13 mouse cellular contexts compared by ENCODE assay signal in the genomic region with DNA sequence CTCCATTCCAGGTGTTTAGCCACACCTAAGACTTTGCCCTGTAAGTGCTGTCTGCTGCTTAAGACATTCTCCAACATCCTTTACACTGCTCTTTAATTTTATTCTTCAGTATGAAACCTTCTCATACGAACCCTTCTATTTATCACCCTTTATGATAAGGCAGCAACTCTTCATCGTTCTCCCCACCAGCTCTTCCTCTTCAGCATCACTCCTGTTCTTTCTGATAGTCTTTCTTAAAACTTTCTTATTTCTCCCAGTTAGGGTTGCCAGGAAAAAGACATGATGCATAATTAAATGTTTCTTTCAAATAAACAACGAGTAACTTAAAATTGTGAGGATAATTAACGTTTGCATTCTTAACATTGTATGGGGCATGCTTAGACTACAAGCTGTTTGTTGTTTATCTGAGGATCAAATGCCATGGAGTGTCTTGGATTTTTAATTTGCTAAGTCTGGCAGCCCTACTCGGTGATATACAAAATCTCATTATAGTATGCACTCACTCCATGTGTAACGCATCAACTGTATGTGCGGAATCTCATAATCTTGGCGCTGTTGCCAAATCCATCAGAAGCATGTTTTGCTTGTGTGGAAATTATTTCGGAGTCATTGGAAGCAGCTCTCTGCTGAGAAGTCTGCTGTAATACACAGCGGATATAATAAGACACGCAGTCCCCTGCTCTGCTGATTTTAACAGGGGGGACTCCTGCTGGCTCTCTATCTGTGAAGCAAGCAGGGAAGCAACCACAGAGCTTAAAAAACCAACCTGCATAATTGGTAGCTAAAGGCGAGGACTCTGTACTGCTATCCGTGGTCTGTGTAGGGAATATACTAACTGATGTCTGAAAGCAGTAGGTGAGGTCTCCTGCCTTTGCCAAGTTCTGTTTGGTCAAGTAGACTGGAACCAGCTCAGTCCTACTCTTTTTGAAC.
DNase-seq lines count a peak whose midpoint lies in the region; ATAC-seq lines count a peak whose summit lies in the region.
"Had no signal": no experiment of that assay in that cellular context is flagged by ENCODE, and none has a peak within 500 bp of the region (broad histone marks: within the 10 kb centered on the region; RNA-seq: fewer than 3 reads in every experiment).

No protein-coding gene starts in this region.

- H3K9ac ChIP-seq in hindbrain, embryonic 16.5 days (ENCODE audit: low read depth, low read length): no peak overlapping the region
- no peak overlapping the region for H3K9ac ChIP-seq in hindbrain, embryonic 14.5 days
- H3K9ac ChIP-seq in midbrain, embryonic 13.5 days (replicated peaks): no peak overlapping the region
- H3K9ac ChIP-seq in midbrain, embryonic 11.5 days (ENCODE audit: low read length): no peak overlapping the region
- H3K9ac ChIP-seq: liver, embryonic 14.5 days had no signal

- no peaks in the 10 kb centered on the region for H3K9me3 ChIP-seq in hindbrain, embryonic 16.5 days (ENCODE audit: control insufficient read depth, low read length)
- no peaks in the 10 kb centered on the region for H3K9me3 ChIP-seq in hindbrain, embryonic 14.5 days (ENCODE audit: control insufficient read depth, low read length)
- H3K9me3 ChIP-seq in midbrain, embryonic 13.5 days: no peaks in the 10 kb centered on the region
- H3K9me3 ChIP-seq in midbrain, embryonic 11.5 days (ENCODE audit: control insufficient read depth, low read length): no peaks in the 10 kb centered on the region
- H3K9me3 ChIP-seq: heart, embryonic 10.5 days had no signal

- H3K4me1 ChIP-seq in hindbrain, embryonic 16.5 days (ENCODE audit: control insufficient read depth, insufficient read depth, low read depth, low read length): no peaks in the 10 kb centered on the region
- no peaks in the 10 kb centered on the region for H3K4me1 ChIP-seq in hindbrain, embryonic 14.5 days (replicated peaks; ENCODE audit: control insufficient read depth, insufficient read depth, low read length)
- peaks cover 10% of the 10 kb centered on the region for H3K4me1 ChIP-seq in midbrain, embryonic 13.5 days (replicated peaks)
- no peaks in the 10 kb centered on the region for H3K4me1 ChIP-seq in midbrain, embryonic 11.5 days (ENCODE audit: control insufficient read depth, insufficient read depth, low read length)
- H3K4me1 ChIP-seq: heart, embryonic 10.5 days had no signal

- no peaks in the 10 kb centered on the region for H3K27me3 ChIP-seq in hindbrain, embryonic 16.5 days (replicated peaks; ENCODE audit: control insufficient read depth, insufficient read depth, low read length)
- H3K27me3 ChIP-seq in hindbrain, embryonic 14.5 days (ENCODE audit: control insufficient read depth, insufficient read depth, low read length): no peaks in the 10 kb centered on the region
- no peaks in the 10 kb centered on the region for H3K27me3 ChIP-seq in midbrain, embryonic 13.5 days
- no peaks in the 10 kb centered on the region for H3K27me3 ChIP-seq in midbrain, embryonic 11.5 days (ENCODE audit: control insufficient read depth, insufficient read depth, low read length)

- H3K4me3 ChIP-seq in hindbrain, embryonic 16.5 days (ENCODE audit: low read length): no peak overlapping the region
- H3K4me3 ChIP-seq in hindbrain, embryonic 14.5 days (replicated peaks; ENCODE audit: low read length): no peak overlapping the region
- H3K4me3 ChIP-seq in midbrain, embryonic 13.5 days (replicated peaks): no peak overlapping the region
- H3K4me3 ChIP-seq in midbrain, embryonic 11.5 days (ENCODE audit: low read depth, low read length): no peak overlapping the region
- H3K4me3 ChIP-seq: heart, embryonic 10.5 days had no signal

- peak overlapping the region; percentile 44; the same call in 1 of the 2 replicates for H3K27ac ChIP-seq in hindbrain, embryonic 16.5 days (ENCODE audit: low read depth, low read length)
- no peak overlapping the region for H3K27ac ChIP-seq in hindbrain, embryonic 14.5 days
- H3K27ac ChIP-seq in midbrain, embryonic 13.5 days: no peak overlapping the region
- H3K27ac ChIP-seq in midbrain, embryonic 11.5 days (ENCODE audit: low read depth, low read length): no peak overlapping the region
- H3K27ac ChIP-seq: heart, embryonic 10.5 days; liver, embryonic 14.5 days had no signal

- no peaks in the 10 kb centered on the region for H3K36me3 ChIP-seq in hindbrain, embryonic 16.5 days (ENCODE audit: control insufficient read depth, insufficient read depth, low read length)
- H3K36me3 ChIP-seq in hindbrain, embryonic 14.5 days (replicated peaks; ENCODE audit: control insufficient read depth, insufficient read depth): no peaks in the 10 kb centered on the region
- no peaks in the 10 kb centered on the region for H3K36me3 ChIP-seq in midbrain, embryonic 13.5 days
- H3K36me3 ChIP-seq in midbrain, embryonic 11.5 days (ENCODE audit: control insufficient read depth, insufficient read depth, low read length): no peaks in the 10 kb centered on the region
- H3K36me3 ChIP-seq: heart, embryonic 10.5 days had no signal

- peak overlapping the region; percentile 14 for H3K4me2 ChIP-seq in hindbrain, embryonic 16.5 days (ENCODE audit: low read length)
- H3K4me2 ChIP-seq in hindbrain, embryonic 14.5 days (replicated peaks): no peak overlapping the region
- H3K4me2 ChIP-seq in midbrain, embryonic 13.5 days (replicated peaks): no peak overlapping the region
- H3K4me2 ChIP-seq in midbrain, embryonic 11.5 days: no peak overlapping the region

- 56% methylated on average over 13 of the region's 13 CpGs for WGBS in hindbrain, embryonic 16.5 days
- WGBS in hindbrain, embryonic 14.5 days: 64% methylated on average over 13 of the region's 13 CpGs
- 66% methylated on average over 13 of the region's 13 CpGs for WGBS in midbrain, embryonic 13.5 days
- WGBS in midbrain, embryonic 11.5 days: 78% methylated on average over 13 of the region's 13 CpGs

- ATAC-seq in hindbrain, embryonic 16.5 days: peak; percentile 86
- no peak for ATAC-seq in hindbrain, embryonic 14.5 days (ENCODE audit: low FRiP score)
- peak; percentile 27; the same call in 1 of the 2 replicates for ATAC-seq in midbrain, embryonic 13.5 days
- ATAC-seq in midbrain, embryonic 11.5 days (ENCODE audit: low FRiP score): no peak
- ATAC-seq: CD4-positive, CD25-positive, alpha-beta regulatory T cell, adult 4 months; Patski had no signal

- DNase-seq in hindbrain, embryonic 14.5 days (ENCODE audit: low spot score): no peak
- DNase-seq in midbrain, embryonic 11.5 days (ENCODE audit: low spot score, missing footprints): no peak
- peak; percentile 57 for DNase-seq in cerebellum, adult 9-11 months
- DNase-seq in layer of hippocampus, postnatal 14 days (ENCODE audit: low spot score in 2 of 2): peak; percentile 28 to 31
- DNase-seq in urinary bladder, postnatal 4 days (ENCODE audit: low spot score in 2 of 2): no peak
- DNase-seq in thymus, postnatal 4 days: no peak
- DNase-seq: adrenal gland, postnatal 14 days had no signal

Comparison
In these comparisons a context has a peak if more than half of its experiments do, and no peak if none do; other contexts are left out.
1. ATAC-seq: peak in hindbrain, embryonic 16.5 days (single experiment) and midbrain, embryonic 13.5 days (single experiment); none in hindbrain, embryonic 14.5 days (single experiment) and midbrain, embryonic 11.5 days (single experiment).
2. DNase-seq: peak in cerebellum, adult 9-11 months (single experiment) and layer of hippocampus, postnatal 14 days (2 of 2); none in hindbrain, embryonic 14.5 days (single experiment), midbrain, embryonic 11.5 days (single experiment), urinary bladder, postnatal 4 days (0 of 2) and thymus, postnatal 4 days (single experiment).